Mouse (Mus musculus): ENCODE results near the gene Klf15.

The Klf15 gene

GRCm38 (mm10) chr6:90491956-90492744, 29.8 kb downstream of the Klf15 start:
- no peak for DNase-seq (ENCODE audit: low spot score)

GRCm38 (mm10) chr6:90494155-90494554, 31.8 kb downstream of the Klf15 start:
- no peak for DNase-seq (ENCODE audit: low spot score)

- no peak for DNase-seq (ENCODE audit: low spot score)
Observed at GRCm38 (mm10) chr6:90494566-90494965, 32.2 kb downstream of the Klf15 start.

GRCm38 (mm10) chr6:90495282-90495912, 33.0 kb downstream of the Klf15 start:
- no peak for DNase-seq (ENCODE audit: low spot score)

- no peak for DNase-seq (ENCODE audit: low spot score)
Observed at GRCm38 (mm10) chr6:90496217-90496616, 33.8 kb downstream of the Klf15 start.

- DNase-seq (ENCODE audit: low spot score), result no peak
Observed at GRCm38 (mm10) chr6:90499509-90499908, 37.1 kb downstream of the Klf15 start.

- no peak for DNase-seq (ENCODE audit: low spot score)
Observed at GRCm38 (mm10) chr6:90501222-90501940, 39.0 kb downstream of the Klf15 start.

GRCm38 (mm10) chr6:90505906-90506305, 43.5 kb downstream of the Klf15 start:
- no peak for DNase-seq (ENCODE audit: low spot score)

GRCm38 (mm10) chr6:90506673-90507311, 44.4 kb downstream of the Klf15 start:
- peak; percentile 79 for DNase-seq (ENCODE audit: low spot score)

- DNase-seq (ENCODE audit: low spot score), result no peak
Observed at GRCm38 (mm10) chr6:90507443-90507842, 45.1 kb downstream of the Klf15 start.

- DNase-seq (ENCODE audit: low spot score), result peak; percentile 24
Observed at GRCm38 (mm10) chr6:90508197-90508624, 45.8 kb downstream of the Klf15 start.

- peak; percentile 34 for DNase-seq (ENCODE audit: low spot score)
Observed at GRCm38 (mm10) chr6:90509085-90509484, 46.7 kb downstream of the Klf15 start.

- no peak for DNase-seq (ENCODE audit: low spot score)
Observed at GRCm38 (mm10) chr6:90512416-90512815, 50.0 kb downstream of the Klf15 start.

GRCm38 (mm10) chr6:90513074-90513856, 50.9 kb downstream of the Klf15 start:
- DNase-seq (ENCODE audit: low spot score), result no peak

GRCm38 (mm10) chr6:90514369-90514768, 52.0 kb downstream of the Klf15 start:
- no peak for DNase-seq (ENCODE audit: low spot score)

GRCm38 (mm10) chr6:90514883-90515405, 52.6 kb downstream of the Klf15 start:
- peak; percentile 85 for DNase-seq (ENCODE audit: low spot score)

- DNase-seq (ENCODE audit: low spot score), result no peak
Observed at GRCm38 (mm10) chr6:90518892-90519291, 56.5 kb downstream of the Klf15 start.

GRCm38 (mm10) chr6:90519375-90519774, 57.0 kb downstream of the Klf15 start:
- no peak for DNase-seq (ENCODE audit: low spot score)
